Mouse (Mus musculus) lung, postnatal 25 days (tissue): Measurements from ENCODE around the gene Gls2.
"Not testable (repeated sequence)": the region's sequence is repeated elsewhere in the genome, so short reads cannot be mapped to it uniquely, and the experiment has no call there.

Experiments used
- DNase-seq: peaks from one replicate; pipeline ENCODE4 v3.0.0; 2022; ENCODE audit warnings: low spot score

The Gls2 gene

GRCm38 (mm10) chr10:128194024-128194550, at the start of gene Gls2:
Gls2 (plus strand) TSS chr10:128194457.
- DNase-seq, result peak; percentile 97

- peak; percentile 79 for DNase-seq
Observed at GRCm38 (mm10) chr10:128144961-128145360, 49.3 kb upstream of the Gls2 start.

GRCm38 (mm10) chr10:128148789-128149365, 45.4 kb upstream of the Gls2 start:
- DNase-seq, result peak; percentile 20

- peak; percentile 95 for DNase-seq
Observed at GRCm38 (mm10) chr10:128149592-128149991, 44.7 kb upstream of the Gls2 start.

- peak; percentile 57 for DNase-seq
Observed at GRCm38 (mm10) chr10:128150941-128151340, 43.3 kb upstream of the Gls2 start.

GRCm38 (mm10) chr10:128153978-128154377, 40.3 kb upstream of the Gls2 start:
- DNase-seq, result no peak

- not testable (repeated sequence) for DNase-seq
Observed at GRCm38 (mm10) chr10:128165726-128166125, 28.5 kb upstream of the Gls2 start.

GRCm38 (mm10) chr10:128167091-128167490, 27.2 kb upstream of the Gls2 start:
- no peak for DNase-seq

- not testable (repeated sequence) for DNase-seq
Observed at GRCm38 (mm10) chr10:128171348-128171747, 22.9 kb upstream of the Gls2 start.

- DNase-seq, result no peak
Observed at GRCm38 (mm10) chr10:128175302-128175701, 19.0 kb upstream of the Gls2 start.

- DNase-seq, result peak; percentile 81
Observed at GRCm38 (mm10) chr10:128175996-128176755, 18.1 kb upstream of the Gls2 start.

- no peak for DNase-seq
Observed at GRCm38 (mm10) chr10:128177316-128177715, 16.9 kb upstream of the Gls2 start.

GRCm38 (mm10) chr10:128179989-128180388, 14.3 kb upstream of the Gls2 start, which contains the start of gene Rbms2:
Rbms2 (minus strand) TSS chr10:128180297.
- peak; percentile 82 for DNase-seq

- no peak for DNase-seq
Observed at GRCm38 (mm10) chr10:128184296-128184695, 10.0 kb upstream of the Gls2 start.

GRCm38 (mm10) chr10:128185277-128185940, 8.8 kb upstream of the Gls2 start:
- DNase-seq, result no peak

GRCm38 (mm10) chr10:128185959-128186358, 8.3 kb upstream of the Gls2 start:
- DNase-seq, result peak; percentile 84

GRCm38 (mm10) chr10:128187181-128187605, 7.1 kb upstream of the Gls2 start:
- no peak for DNase-seq

GRCm38 (mm10) chr10:128188242-128188877, 5.9 kb upstream of the Gls2 start:
- DNase-seq, result peak; percentile 80

GRCm38 (mm10) chr10:128191472-128191871, 2.8 kb upstream of the Gls2 start:
- DNase-seq, result no peak

- DNase-seq, result not testable (repeated sequence)
Observed at GRCm38 (mm10) chr10:128192030-128192766, 2.1 kb upstream of the Gls2 start.

- DNase-seq, result no peak
Observed at GRCm38 (mm10) chr10:128193113-128193512, 1.1 kb upstream of the Gls2 start.
